Mouse (Mus musculus) myocyte (in vitro differentiated cells): ENCODE measurements around the gene Tcf7. TPM values are rescaled to one million over a fixed set of nuclear protein-coding genes. Genes with fewer than 3 reads are reported as not detected.

ENCODE experiments used
- H3K27me3 ChIP-seq: one replicate; pipeline ENCODE4 v1.6.1; 2011; ENCODE audit not compliant: control insufficient read depth, insufficient read depth, insufficient read length
- H3K36me3 ChIP-seq: one replicate; pipeline ENCODE4 v1.6.1; 2011; ENCODE audit not compliant: control insufficient read depth, insufficient read depth
- H3K4me2 ChIP-seq: one replicate; pipeline ENCODE4 v1.6.1; 2011; ENCODE audit warnings: low read depth, control low read depth
- H3K4me3 ChIP-seq: one replicate; pipeline ENCODE4 v1.5.1; 2011; ENCODE audit warnings: mild to moderate bottlenecking, control low read depth, moderate library complexity
- H3K79me2 ChIP-seq: one replicate; pipeline ENCODE4 v1.6.1; 2011; ENCODE audit not compliant: control insufficient read depth, insufficient read depth
- H3ac ChIP-seq: one replicate; pipeline ENCODE4 v1.6.1; 2011; ENCODE audit not compliant: control insufficient read depth, insufficient read length
- CEBPB ChIP-seq: IDR thresholded peaks from 2 replicates; pipeline ENCODE4 v1.6.1; 2011; ENCODE audit warnings: mild to moderate bottlenecking, moderate library complexity; ENCODE audit not compliant: poor library complexity, insufficient read depth, severe bottlenecking
- E2F4 ChIP-seq: IDR thresholded peaks from one replicate; pipeline ENCODE4 v1.6.1; 2011; ENCODE audit warnings: mild to moderate bottlenecking, control low read depth, moderate library complexity; ENCODE audit not compliant: insufficient read depth
- MAX ChIP-seq: IDR thresholded peaks from one replicate; pipeline ENCODE4 v1.6.1; 2011; ENCODE audit warnings: low read depth, mild to moderate bottlenecking, control low read depth
- MYOD1 ChIP-seq, 3 experiments: IDR thresholded peaks; one replicate each; pipeline ENCODE4 v1.6.1; 2011; ENCODE audit warnings: control low read depth in 2 of 3, low read depth in 2 of 3, mild to moderate bottlenecking in 2 of 3, moderate library complexity in 1 of 3; ENCODE audit not compliant: insufficient read length in 2 of 3, control insufficient read depth in 1 of 3
- MYOG ChIP-seq, 3 experiments: IDR thresholded peaks; one replicate each; pipeline ENCODE4 v1.6.1; 2011; ENCODE audit warnings: control low read depth in 2 of 3, low read depth in 2 of 3, mild to moderate bottlenecking in 2 of 3; ENCODE audit not compliant: insufficient read length in 2 of 3, control insufficient read depth in 1 of 3, insufficient read depth in 1 of 3
- POLR2A ChIP-seq: IDR thresholded peaks from one replicate; pipeline ENCODE4 v1.6.1; 2011; ENCODE audit warnings: low read depth, mild to moderate bottlenecking, control low read depth, moderate library complexity; ENCODE audit not compliant: insufficient read length
- POLR2AphosphoS2 ChIP-seq: IDR thresholded peaks from one replicate; pipeline ENCODE4 v1.6.1; 2011; ENCODE audit warnings: low read depth, control low read depth; ENCODE audit not compliant: insufficient read length
- REST ChIP-seq: IDR thresholded peaks from one replicate; pipeline ENCODE4 v1.6.1; 2011; ENCODE audit warnings: mild to moderate bottlenecking, control low read depth, moderate library complexity; ENCODE audit not compliant: insufficient read depth, insufficient read length
- SRF ChIP-seq: IDR thresholded peaks from one replicate; pipeline ENCODE4 v1.6.1; 2011; ENCODE audit warnings: low read depth; ENCODE audit not compliant: control insufficient read depth, insufficient read length
- TCF12 ChIP-seq: IDR thresholded peaks from one replicate; pipeline ENCODE4 v1.6.1; 2011; ENCODE audit warnings: mild to moderate bottlenecking, control low read depth; ENCODE audit not compliant: poor library complexity, insufficient read depth, severe bottlenecking
- TCF3 ChIP-seq: IDR thresholded peaks from one replicate; pipeline ENCODE4 v1.6.1; 2011; ENCODE audit warnings: low read depth, control low read depth; ENCODE audit not compliant: insufficient read length
- USF1 ChIP-seq: IDR thresholded peaks from one replicate; pipeline ENCODE4 v1.6.1; 2011; ENCODE audit warnings: low read depth, mild to moderate bottlenecking, control low read depth, moderate library complexity
- polyA plus RNA-seq: library from polyadenylated mRNA; unstranded; fragments of >200 nt; fragmentation: generic; extraction: Trizol; gene quantifications from one replicate; pipeline ENCODE4 v1.2.1, GENCODE M21; 2012; ENCODE audit warnings: missing spikeins

Tcf7 gene
- polyA plus RNA-seq, 1 experiment: 17.3 TPM

DNA sequence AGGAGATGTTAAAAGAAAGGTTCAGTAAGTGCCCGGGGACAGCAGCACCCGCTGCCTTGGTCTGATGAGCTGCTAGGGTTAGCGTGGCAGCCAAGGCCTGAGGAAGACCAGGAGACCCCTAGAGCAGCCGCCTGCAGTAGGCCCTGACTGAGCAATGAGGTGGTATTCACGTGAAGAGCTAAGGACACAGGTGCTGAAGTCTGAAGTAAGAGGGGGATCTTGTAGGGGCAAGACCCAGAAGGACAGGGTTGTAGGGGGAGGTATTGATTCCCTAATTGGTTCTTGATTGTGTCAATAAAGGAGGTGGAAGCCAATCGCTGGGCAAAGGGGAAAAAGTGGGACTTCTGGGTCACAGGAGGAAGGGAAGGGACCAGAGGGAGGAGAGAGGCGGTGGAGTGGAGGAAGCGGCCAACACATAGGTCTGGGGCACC is 5.8 kb downstream of the Tcf7 start:
- TF ChIP-seq USF1 (no peak), E2F4 (no peak), MAX (no peak), SRF (no peak), CEBPB (no peak), MYOD1 (IDR thresholded peaks at IDR 0.05; ENCODE audit: control insufficient read depth in 1 of 3, insufficient read length in 2 of 3, low read depth in 2 of 3) (no peak)

DNA sequence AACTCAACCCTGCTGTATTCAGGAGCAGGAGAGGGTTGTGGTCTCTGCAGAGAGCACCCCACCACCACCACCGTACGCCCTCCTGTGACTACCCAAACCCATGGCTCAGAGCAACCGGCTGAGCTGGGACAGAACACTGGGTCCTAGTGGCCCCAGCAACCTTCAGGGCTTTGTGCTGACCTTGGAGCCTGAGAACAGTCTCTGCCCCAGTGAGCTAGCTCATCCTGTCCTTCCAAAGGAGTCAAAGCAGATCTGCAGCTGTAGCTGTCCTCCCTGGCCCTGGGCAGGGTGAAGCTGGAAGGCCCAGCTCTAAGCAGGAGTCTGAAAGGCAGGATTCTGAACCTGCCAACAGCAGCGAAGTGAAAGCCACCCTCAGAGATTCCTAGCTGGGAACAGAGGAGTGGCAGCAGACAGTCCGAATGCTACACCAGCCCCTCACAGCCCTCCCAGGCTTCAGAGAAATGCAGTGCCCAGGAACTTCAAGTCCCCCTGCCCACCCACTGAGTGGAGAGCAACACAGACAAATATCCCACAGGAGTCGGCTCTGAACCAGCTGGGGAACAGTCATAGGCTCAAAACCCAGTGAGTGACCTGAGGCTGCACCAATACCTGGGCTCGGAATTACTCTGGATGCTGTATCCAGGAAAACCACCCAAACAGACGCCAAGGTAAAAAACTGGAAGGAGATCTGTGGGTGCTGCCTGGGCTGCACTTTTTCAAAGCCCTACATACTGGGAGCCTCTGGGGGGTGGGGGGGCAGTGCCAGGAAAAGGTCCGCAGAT is 6.8 kb downstream of the Tcf7 start:
- no peaks in the 10 kb centered on the region for H3K79me2 ChIP-seq
- TF ChIP-seq POLR2AphosphoS2 (no peak), REST (no peak), TCF12 (no peak), SRF (no peak), TCF3 (no peak)
- no peaks in the 10 kb centered on the region for H3K27me3 ChIP-seq
- H3K4me3 ChIP-seq: no peak overlapping the region
- peaks cover 5% of the 10 kb centered on the region for H3K36me3 ChIP-seq
- H3ac ChIP-seq: no peak overlapping the region
- no peak overlapping the region for H3K4me2 ChIP-seq

More for the DNA sequence above, 5.8 kb downstream of the Tcf7 start:
- Histone ChIP-seq H3ac (no peak overlapping the region), H3K79me2 (peaks cover 3% of the 10 kb centered on the region), H3K27me3 (no peaks in the 10 kb centered on the region), H3K36me3 (peaks cover 5% of the 10 kb centered on the region), H3K4me2 (no peak overlapping the region), H3K4me3 (no peak overlapping the region)

DNA sequence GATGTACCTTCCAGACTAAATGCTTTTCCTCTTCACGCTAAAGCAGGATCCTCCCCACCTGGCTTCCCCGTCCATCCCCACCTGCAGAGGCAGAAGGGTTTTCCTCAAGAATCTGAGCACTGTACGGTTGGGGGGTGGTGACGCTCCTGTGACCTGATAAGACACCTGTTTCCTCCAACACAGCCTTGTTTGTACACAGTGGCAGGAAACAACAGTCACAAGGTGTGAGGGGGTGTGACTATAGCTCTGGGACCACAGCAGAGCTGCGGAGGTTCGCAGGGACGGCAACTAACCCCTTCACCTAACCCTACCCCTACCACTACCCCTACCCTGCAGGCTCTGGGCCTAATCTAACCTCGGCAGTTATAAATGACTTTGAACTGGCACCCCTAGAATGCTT is 7.4 kb downstream of the Tcf7 start:
- Histone ChIP-seq H3K36me3 (peaks cover 5% of the 10 kb centered on the region), H3K79me2 (no peaks in the 10 kb centered on the region), H3K4me2 (no peak overlapping the region), H3ac (no peak overlapping the region), H3K27me3 (no peaks in the 10 kb centered on the region), H3K4me3 (no peak overlapping the region)
- peak in 1 of 3 experiments; percentile 33 for TF ChIP-seq MYOD1 (IDR thresholded peaks at IDR 0.05; ENCODE audit: control insufficient read depth in 1 of 3, insufficient read length in 2 of 3, low read depth in 2 of 3)
- TF ChIP-seq POLR2AphosphoS2: no peak

DNA sequence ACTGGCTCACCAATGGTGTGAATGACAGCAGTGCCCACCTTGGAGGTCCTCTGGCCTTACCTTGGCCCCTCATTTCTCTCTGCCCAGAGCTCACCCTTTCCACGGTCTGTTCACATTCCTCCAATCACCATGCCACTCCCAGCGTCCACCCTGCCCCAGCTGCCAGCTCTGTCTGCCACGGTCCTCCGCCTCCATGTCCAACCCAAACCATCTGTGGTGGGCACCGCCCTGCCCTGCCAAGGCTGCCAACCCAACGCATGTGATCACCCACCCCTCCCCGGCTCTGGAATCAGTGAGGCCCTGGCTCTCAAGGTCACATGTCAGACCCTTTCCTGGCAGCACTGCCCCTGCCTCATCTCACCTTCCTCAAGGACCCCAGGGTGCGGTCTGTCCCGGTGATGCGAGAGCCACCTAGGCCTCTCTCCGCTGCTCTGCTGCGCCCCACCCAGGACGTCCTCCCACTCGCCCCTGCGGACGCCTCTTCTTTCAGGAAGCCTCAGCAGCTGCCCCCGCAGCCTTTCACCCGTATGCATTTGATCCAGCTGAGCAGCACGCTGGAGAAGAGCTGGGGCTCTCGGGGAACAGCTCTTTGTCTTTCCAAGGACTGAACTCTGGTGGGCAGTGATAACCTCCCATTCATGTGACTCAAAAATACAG is 8.2 kb downstream of the Tcf7 start:
- Histone ChIP-seq H3K79me2 (no peaks in the 10 kb centered on the region), H3K4me3 (no peak overlapping the region), H3ac (no peak overlapping the region), H3K27me3 (no peaks in the 10 kb centered on the region), H3K36me3 (peaks cover 3% of the 10 kb centered on the region), H3K4me2 (peak overlapping the region; percentile 76)
- TF ChIP-seq MYOG (IDR thresholded peaks at IDR 0.05; ENCODE audit: control insufficient read depth in 1 of 3, insufficient read depth in 1 of 3, insufficient read length in 2 of 3, low read depth in 2 of 3): peak in 2 of 3 experiments; percentile 88 to 91
- no peak for TF ChIP-seq CEBPB
- TF ChIP-seq SRF: no peak
- no peak for TF ChIP-seq E2F4
- peak; percentile 22 for TF ChIP-seq TCF3
- peak; percentile 18 for TF ChIP-seq USF1
- TF ChIP-seq TCF12: peak; percentile 29
- TF ChIP-seq MYOD1 (IDR thresholded peaks at IDR 0.05; ENCODE audit: control insufficient read depth in 1 of 3, insufficient read length in 2 of 3, low read depth in 2 of 3): peak in 2 of 3 experiments; percentile 85 to 92
- no peak for TF ChIP-seq REST
- peak; percentile 47 for TF ChIP-seq POLR2AphosphoS2
- TF ChIP-seq POLR2A: peak; percentile 56
- no peak for TF ChIP-seq MAX

DNA sequence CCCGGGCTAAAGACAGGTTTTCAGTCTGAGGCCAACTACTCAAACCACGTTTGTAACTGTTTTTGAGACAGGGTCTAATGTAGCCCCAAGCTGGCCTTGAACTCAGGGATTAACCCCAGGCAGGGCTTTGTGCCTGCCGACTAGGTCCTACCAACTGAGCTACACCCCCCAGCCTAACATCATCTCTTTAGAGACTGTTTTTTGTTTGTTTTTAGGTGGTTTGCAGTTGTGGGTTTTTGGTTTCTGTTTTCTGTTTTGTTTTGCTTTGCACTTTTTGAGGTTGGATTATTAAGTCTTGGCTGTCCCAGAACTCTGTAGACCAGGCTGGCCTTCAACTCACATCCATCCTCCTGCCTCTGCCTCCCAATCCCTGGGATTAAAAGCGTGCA is 8.9 kb downstream of the Tcf7 start:
- Histone ChIP-seq H3K36me3 (no peaks in the 10 kb centered on the region), H3K79me2 (no peaks in the 10 kb centered on the region), H3ac (no peak overlapping the region), H3K4me2 (peak overlapping the region; percentile 76), H3K27me3 (no peaks in the 10 kb centered on the region), H3K4me3 (no peak overlapping the region)
- TF ChIP-seq POLR2A (no peak), MYOD1 (IDR thresholded peaks at IDR 0.05; ENCODE audit: control insufficient read depth in 1 of 3, insufficient read length in 2 of 3, low read depth in 2 of 3) (no peak), TCF3 (no peak), E2F4 (no peak), TCF12 (no peak), MAX (no peak), POLR2AphosphoS2 (no peak), USF1 (no peak), REST (no peak), MYOG (IDR thresholded peaks at IDR 0.05; ENCODE audit: control insufficient read depth in 1 of 3, insufficient read depth in 1 of 3, insufficient read length in 2 of 3, low read depth in 2 of 3) (no peak), CEBPB (no peak), SRF (no peak)
